Mouse (Mus musculus) monocyte, adult 2 months (primary cell): Measurements from ENCODE around the gene Lrba.

Source experiments
- DNase-seq, 2 experiments: peaks; one replicate each; pipeline ENCODE4 v3.0.0; 2022; ENCODE audit warnings: low spot score in 2 of 2, low read depth in 1 of 2

Gene Lrba

DNA sequence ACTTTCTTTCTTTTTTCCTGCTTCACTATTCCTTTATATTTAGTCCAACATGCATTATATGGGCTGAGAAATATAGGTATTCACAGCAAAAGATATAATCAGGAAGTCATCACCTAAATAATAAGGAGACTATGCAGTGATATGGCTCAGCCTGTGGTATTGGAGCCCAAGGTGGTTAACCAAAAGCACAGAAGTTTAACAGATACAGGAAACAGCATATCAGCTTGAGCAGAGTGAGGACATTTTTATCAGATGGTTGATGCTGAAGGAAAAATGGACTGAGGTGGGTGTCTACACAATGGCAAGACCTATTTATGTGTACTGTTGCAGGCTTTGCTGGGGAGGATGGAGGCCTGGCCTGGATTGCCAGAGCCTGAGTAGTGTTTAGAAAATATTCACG, 265.5 kb downstream of the Lrba start:
- no peak for DNase-seq

DNA sequence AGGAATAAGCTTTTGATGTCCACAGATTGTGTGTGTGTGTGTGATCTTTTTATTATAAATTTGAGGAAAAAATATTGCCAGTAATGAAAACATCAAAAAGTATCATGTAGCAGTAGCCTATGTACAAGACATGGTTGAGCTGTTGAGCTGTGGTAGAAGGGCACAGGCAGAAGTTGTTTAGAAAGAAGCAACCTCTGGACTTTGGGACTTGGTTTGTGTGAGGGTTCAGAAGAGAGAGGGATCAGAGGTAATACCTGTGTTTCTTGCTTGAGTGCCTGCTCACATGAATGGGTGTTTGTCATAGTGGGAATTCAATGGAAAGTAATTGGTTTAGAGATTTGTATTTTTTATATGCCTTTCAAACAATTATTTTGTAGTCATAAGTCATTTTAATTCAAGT, 276.1 kb downstream of the Lrba start:
- DNase-seq = no peak

DNA sequence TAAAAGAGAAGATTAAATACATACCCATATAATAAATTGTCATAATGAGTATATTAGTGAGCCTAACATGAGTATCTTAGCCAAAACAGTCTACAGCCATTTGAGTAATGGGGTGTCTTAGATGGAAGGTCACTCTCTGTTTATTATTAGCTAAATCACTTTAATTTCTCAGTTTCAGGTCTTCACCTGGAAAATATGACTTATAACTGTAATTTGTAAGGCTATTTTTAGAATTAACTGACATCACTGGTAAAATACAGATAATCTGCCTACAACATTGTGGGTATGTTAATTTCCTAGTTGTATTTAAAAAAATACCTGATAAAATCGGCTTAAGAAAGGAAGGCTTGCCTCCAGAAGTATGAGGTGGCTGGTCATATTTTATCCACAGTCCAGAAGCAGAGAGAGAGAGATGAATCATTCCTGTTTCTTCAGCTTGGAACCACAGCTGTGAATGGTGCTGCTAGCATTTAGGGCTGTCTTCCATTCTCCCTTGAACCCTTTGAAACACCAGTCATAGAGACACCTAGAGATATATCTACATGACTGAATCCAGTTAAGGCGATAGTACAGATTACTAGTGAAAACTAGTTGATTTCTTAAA, 294.1 kb downstream of the Lrba start:
- no peak for DNase-seq

DNA sequence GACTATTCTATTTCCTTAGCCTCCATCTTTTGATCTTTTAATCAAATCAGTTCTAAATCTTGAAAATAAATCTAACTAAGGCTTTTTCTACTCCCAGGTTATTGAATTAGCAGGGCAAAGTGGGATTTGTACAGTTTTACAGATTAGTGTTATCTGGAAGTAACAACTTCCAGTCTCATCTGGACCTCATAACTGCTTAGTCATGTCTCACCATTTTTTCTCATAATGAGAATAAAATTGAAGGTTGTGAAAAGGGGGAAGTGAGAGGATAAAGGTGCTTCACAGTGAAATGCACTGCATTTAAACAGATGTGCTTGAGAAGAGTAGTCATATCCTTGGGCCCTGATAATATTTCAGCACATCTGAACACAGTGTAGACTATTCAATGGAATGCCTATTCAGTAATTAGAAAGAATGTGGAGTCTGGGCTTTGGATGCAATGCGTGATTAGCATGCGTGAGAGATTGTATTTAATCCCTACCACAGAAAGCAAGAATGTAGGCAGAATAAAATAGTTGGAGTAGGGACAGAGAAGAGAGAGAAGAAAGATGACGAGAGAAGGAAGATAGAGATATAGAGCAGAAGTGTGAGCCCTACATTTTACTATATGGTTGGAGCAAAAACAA, 298.5 kb downstream of the Lrba start:
- no peak for DNase-seq

DNA sequence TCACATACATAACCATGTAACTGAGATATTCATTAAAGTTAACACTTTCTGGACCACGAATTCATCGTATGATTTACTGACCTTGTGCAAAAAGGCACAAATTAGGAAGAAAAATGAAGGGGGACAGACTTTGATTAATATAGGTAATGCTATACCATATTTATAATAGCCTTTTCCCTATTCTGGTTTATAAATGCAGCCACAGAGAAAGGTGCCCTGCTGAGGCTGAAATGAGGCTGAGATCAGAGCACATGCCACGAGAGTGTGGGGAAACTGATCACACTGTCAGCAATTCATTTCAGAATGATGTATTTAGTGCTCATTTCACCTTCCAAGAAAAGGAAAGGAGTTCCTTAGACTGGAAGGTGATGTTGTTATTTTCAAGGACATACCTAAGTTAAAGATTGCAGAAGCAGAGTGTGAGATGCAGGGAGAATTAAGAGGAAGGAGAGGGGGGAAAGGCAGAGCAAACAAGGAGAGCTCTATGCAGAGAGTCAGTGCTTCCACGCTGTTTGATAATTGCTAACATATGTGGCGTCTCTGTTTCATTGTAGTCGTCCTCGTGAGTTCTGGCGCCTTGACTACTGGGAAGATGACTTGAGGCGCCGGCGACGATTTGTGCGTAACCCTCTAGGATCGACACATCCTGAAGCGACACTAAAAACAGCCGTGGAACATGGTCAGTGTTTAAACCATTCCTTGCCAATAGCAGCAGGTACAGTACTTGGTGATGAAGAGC, 307.2 kb downstream of the Lrba start:
- no peak for DNase-seq

DNA sequence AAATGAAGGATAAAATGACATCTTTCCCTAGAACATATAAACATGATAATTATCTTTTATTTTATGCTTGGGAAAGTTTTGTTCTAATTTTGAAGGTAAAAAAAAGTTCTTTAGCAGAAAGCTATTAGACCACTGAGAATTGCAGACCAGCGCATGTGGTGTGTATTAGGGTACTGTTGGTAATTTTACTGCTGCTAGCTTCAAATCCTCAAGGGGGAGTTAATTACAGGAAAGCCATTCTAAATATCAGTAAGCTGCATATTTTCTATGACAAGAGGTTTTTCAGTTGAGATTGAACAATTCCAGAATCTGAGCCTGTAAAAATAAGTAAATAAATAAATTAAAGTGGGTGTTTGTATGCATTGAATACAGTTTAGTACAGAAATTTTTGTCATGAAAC, 312.3 kb downstream of the Lrba start:
- no peak for DNase-seq

DNA sequence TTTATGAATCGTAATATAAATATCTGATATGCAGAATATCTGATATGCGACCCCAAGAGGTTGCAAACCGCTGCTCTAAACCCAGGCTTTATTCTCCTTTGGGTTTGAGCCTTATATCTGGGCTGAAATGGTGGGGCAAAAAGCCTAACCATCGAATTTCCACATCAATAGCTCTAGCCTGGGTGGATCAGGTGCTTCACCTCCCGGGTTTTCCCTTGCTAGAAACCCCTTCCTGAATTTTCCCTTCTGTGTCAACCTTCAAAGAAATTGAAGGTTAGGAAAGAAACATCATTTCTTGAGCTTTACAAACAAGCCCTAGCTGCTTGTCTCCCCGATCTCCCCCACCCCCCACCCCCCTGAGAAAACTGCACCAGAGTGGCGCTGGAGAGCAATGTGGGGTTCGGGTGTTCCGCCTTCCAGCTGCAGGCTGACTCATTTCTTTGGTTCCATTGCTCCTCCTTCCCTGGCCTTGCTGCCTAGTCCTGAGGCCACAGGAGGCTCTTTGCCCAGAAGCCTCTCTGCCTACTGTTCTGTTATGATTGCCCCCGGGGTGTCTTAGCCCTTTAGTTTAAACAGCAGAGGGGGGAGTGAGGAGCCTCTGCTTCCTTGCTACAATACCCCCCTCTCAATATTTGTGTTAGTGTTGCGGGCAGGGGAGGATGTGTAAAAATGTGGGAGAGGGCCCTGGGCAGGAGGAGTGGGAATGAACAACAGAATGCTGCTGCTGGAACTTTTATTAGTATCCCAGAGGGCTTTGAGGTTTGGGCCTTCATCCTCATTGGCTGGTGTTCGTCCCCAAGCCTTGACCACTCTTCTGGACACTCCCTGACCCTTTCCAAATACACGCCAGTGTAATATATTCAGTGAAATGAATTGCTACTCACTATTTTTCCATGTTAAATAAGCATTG, 314.4 kb downstream of the Lrba start:
- no peak for DNase-seq

DNA sequence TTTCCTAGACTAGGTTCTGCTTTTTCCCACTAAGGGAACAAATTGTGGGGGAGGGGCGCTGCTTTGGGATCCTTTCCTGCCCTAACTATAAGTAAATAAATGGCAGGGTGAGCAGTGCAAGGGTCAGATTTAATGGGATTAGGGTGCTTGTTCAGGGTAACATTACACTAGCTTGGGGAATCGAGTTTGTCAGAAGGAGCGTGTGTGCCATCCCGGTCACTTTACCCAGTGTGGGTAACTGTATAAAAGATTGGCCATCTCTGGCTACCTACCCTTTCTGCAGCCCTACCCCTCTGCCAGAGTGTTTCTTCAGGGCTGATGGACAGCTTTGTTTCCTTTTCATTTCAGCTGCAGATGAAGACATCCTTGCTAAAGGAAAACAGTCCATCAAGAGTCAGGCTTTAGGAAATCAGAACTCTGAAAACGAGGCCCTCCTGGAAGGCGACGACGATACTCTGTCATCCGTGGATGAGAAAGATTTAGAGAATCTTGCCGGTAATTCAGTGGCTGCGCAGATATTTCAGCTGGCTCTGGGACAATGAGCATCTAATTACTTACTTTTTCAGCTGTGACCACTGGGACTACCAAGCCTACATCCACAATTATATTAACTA, 315.2 kb downstream of the Lrba start:
- DNase-seq = no peak

DNA sequence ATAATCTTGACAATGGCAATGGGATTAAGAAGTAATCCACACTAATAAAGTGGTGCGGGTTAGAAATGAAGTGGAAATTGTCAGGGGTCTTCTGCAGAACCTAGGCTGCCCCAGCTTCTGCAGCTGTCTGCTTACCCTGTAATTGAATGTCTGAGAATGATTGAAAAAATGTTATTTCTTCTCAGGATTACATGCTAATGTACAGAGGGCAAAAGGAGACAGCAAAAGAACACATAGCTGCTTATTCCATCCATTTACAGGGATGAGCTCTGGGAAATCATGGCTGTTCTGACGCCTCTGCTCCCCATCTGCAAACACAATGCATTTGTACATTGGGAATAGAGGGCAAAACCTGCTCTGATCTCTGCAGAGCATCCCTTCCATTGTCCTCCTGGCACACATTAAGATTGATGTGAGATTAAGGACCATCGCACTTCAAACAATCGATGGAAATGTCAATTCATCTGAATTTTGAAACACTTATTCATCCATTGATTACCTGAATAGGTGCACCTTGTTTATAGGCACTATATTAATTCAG, 316.7 kb downstream of the Lrba start:
- no peak for DNase-seq

DNA sequence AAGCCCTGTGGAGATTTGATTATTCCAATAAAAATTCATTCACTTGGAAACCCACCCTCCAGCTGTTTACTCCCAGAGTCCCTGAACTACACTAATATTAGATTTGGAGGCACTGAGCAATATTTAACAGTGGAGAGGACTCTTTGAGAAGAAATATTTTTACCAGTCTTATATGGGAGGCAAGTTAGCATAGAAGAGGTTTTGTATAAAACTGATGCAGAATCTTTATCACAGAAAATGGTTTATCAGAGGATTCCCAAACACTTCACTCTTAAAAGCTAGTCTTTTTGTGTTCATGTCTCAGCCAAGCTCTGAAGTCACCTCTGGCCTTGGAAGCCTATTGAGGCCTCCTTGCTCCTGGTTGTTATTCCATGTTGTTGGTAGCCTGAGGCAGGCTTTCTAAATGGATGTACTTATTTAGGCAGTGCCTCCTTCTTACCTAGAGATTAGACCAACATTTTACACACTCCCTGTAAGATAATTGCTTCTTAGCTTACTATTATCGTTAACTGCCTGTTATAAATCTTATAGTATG, 317.4 kb downstream of the Lrba start:
- DNase-seq = no peak

DNA sequence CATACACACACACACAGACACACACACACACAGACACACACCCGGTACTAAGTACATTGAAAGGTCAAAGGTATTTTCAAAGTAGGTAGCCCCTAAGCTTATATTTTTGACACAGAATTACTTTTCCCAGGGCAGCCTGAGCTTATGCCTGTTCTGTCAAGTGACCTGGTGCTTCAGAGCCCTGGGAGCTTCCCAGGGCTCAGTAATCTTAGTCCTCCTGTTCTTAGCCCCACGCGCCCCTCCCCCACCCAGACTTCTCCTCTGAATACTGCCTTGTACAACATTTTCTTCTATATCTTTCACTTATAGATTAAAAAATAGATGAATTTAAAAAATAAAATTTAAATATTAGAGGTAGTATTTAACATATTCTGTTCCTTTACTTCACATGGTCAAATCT, 320.3 kb downstream of the Lrba start:
- no peak for DNase-seq

DNA sequence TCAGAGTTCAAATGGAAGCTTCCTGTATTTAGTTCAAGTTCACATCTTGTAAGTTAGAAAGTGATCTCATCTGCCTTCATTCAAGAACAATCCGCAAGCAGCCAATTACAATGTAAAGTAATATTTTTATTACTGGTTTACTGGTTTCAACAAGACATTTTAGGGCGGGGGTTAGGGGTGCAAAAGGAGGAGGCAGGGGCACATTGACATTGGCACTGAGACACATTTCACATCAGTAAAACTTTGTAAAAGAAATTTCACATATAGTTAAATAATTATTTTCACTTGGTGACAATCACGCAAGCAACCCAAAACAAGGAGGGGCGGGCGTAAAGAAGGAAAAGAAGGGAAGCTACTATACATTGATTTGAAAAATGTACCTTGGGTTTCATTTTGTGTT, 321.5 kb downstream of the Lrba start:
- no peak for DNase-seq

DNA sequence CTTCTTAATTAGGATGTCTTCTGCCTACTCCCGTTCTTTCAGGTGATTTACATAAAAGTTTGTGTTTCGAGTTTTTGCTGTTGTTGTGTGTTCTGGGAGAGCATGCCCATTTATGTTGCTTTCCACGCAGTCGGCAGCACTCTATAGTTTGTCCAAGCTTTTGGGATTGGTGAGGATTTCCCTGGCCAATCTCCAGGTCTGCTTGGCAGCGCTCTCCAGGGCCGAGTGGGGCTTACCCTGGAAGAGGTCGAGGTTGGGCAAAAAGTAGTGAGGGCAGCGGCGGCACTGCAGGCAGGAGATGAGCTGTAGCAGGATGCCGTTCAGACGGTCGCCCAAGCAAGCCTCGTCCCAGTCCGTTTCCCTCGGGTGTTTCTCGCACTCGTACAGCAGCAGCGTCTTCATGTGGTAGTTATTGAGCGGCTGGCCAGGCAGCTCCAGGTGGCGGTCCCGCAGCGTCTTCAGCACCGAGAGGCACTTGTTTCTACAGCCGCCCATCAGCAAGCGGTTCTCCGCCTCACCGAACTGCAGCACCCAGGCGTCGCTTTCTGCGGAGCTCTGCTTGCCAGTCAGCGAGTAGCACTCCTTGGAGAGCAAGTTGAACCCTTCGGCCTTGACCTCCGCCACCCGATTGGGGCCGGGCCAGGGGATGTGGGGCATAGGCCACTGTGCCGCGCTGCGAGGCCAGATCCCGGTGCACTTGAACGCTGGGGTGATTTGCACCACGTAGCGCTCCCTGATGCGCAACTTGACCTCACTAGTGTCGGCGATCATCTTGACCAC, 322.2 kb downstream of the Lrba start:
- DNase-seq = no peak

DNA sequence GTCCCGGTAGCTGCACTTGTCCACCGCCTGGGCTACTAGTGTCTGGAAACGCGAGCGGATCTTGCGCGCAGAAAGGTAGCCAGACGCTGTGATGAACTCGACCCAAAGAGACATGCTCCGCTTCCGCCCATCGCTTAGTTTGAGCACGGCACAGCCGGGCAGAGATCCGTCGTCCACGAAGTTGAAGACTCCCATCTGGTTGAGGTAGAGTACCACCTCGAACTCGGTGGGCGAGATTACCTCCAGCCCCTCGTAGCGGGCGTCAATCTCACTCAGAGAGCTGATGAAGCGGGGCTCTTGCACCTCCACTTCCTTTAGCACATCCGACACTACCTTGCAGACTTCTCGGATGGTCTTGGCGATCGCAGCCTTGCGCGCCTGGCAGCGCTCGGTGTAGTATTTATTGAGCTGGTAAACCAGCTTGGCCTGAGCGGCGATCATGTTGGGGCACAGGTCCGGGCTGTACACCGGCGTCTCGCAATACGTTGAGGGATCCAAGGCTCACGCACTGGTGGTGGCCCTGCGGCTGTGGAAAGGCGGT, 322.8 kb downstream of the Lrba start:
- DNase-seq = no peak

DNA sequence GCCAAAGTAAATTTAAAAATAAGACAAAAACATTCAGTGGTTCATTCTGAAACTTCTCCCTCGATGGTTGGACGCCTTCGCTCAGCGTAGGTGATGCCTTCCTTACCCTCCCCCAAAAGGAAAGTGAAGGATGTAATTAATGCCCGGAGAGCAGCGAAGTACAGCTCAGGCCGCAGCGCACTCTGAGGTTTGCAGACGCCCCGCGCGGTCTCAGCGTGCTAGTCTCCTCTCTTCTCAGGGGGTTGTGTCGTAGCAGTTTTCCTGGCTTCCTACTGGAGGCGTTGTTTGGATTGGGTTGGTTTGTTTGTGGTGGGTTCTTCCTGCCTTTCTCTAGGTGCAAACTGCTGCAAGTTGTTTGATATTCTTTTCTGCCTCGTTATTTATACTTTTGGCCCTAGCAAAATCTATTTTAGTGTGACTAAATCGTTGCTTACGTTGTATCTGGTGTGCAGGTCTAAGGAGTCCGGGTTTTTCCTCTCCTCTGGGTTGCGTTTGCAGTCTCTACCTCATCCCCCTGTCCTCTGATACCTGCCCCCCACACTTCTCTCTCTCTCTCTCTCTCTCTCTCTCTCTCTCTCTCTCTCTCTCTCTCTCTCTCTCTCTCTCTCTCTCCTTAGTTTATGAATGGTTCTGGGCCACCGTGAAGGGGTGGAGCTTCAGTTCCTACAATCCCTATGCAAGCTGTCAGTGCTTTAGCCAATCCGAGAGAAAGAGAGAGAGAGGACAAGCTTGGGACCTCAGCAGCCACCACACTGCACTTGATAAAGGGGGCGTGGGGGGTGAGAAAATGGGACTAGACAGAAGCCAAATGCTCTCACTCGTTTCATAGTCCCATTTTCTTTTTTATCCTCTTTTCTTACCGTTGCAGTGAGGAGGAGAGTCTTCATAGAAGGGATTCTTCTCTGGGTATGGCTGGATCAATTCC, 323.9 kb downstream of the Lrba start, which contains the start of gene Mab21l2:
Gene Mab21l2 (minus strand): TSS at position 539 of the 925 bp plus-strand sequence.
- no peak for DNase-seq

DNA sequence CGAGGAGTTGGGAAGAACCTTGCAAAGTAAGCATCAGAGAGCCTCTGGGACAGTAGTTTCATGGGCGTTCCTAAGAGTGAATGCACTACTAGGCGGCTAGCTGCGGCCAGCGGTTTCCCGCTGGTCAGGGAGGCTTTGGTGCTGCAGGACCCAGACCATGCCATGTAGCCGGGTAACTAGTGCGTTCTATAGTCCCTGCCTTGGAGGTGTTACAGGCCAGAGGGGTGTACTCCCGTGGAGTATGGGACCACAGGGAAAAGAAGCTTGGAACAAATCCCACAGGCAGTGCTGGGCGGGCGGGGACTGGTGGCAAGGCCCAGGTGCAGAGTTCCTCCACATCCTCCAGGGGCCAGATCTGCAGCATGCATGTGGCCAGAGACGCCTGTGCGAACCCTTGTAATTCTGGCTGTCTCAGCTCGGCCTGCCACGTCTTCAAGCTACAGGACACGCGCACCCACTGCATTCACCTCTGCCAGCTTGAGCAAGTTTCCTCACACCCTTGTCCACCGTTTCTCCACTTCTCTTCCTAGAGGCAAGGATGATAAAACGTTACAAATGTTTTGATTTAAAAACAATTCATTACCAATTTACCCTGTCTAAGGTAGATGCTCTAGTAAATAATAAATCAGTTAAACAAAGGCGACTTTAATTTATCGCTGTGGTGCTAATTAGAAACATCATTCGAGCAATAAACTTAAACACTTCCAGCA, 326.0 kb downstream of the Lrba start:
- DNase-seq = no peak

DNA sequence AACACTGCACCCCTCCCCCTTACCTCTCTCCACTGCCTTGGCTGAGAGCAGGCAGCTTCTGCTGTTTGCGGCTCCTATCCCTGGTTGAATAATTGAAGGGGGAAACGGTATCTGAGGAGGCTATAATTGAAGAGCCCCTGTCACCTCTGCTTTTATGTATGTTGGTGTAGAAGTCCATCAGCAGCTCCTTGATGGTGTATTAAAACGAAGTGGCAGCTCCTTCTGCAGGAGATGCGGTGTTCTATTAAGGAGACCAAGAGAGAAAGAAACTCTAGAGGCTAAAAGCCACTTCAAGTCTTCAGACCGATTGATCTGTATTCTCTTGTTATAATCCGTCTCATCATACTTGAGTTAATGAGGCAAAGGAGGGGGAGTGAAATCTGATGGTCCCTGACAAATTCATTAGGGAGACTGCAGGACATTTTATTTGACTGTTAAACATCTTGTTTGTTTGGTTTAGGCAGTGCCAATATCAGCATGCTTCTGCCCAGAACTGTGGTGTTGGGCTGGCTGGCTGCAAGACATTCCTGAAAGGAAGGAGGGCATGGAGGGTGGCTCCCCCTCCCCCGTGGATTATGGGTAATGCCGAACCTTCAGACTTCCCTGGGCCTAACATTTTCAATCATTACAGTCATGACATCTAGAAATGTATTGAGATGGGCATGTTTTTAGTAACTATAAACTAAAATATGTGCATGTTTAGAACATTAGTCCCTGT, 326.7 kb downstream of the Lrba start:
- no peak for DNase-seq
